12 mouse cellular contexts compared by ENCODE assay signal in the genomic region with DNA sequence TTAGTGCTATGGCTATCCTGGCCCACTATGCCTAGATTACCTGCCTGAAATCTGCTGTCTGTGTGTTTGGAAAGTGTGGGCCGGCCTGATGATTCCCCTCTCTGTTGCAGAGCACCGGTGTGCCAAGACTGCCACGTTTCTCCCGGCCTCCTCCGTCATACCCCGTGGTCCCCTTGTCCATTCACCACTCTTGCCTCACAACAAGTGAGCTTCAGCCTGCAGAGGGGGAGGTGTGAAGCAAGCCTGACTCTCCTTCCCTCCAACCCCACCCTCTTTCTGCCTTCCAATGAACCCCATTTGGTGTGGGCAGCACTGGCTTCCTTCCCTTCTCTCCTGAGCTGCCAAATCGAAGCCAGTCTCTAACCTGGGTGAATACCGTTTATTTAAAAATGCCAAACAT.
"Had no signal": no experiment of that assay in that cellular context is flagged by ENCODE, and none has a peak within 500 bp of the region (broad histone marks: within the 10 kb centered on the region; RNA-seq: fewer than 3 reads in every experiment).

No protein-coding gene starts in this region.

- H3K4me1 ChIP-seq: megakaryocyte, embryonic 14.5 days; midbrain, embryonic 13.5 days; midbrain, embryonic 15.5 days; neural tube, embryonic 12.5 days; stomach, embryonic 15.5 days had no signal

- DNase-seq: lung, adult 18-20 months; right cerebral cortex, postnatal 14 days; thymus, adult 18-20 months; thymus, postnatal 14 days; thymus, postnatal 36 days had no signal

- H3K9me3 ChIP-seq: megakaryocyte, embryonic 14.5 days; midbrain, embryonic 13.5 days; midbrain, embryonic 15.5 days; neural tube, embryonic 12.5 days; stomach, embryonic 15.5 days had no signal

- H3K4me3 ChIP-seq: megakaryocyte, embryonic 14.5 days; midbrain, embryonic 13.5 days; midbrain, embryonic 15.5 days; neural tube, embryonic 12.5 days; stomach, embryonic 15.5 days had no signal

- H3K4me2 ChIP-seq: midbrain, embryonic 11.5 days; midbrain, embryonic 13.5 days; midbrain, embryonic 15.5 days; neural tube, embryonic 12.5 days; stomach, embryonic 15.5 days had no signal

- H3K27me3 ChIP-seq: midbrain, embryonic 13.5 days; midbrain, embryonic 15.5 days; neural tube, embryonic 12.5 days; stomach, embryonic 15.5 days had no signal

- H3K36me3 ChIP-seq: midbrain, embryonic 13.5 days; midbrain, embryonic 15.5 days; neural tube, embryonic 12.5 days; stomach, embryonic 15.5 days had no signal

- H3K27ac ChIP-seq: liver, embryonic 14.5 days; midbrain, embryonic 13.5 days; midbrain, embryonic 15.5 days; neural tube, embryonic 12.5 days; stomach, embryonic 15.5 days had no signal

- ATAC-seq: midbrain, embryonic 13.5 days; midbrain, embryonic 15.5 days had no signal

- H3K9ac ChIP-seq: liver, embryonic 14.5 days; midbrain, embryonic 13.5 days; midbrain, embryonic 15.5 days; neural tube, embryonic 12.5 days; stomach, embryonic 15.5 days had no signal
